Mouse (Mus musculus): ENCODE data around the gene Mrpl33. TPM values are rescaled to one million over a fixed set of nuclear protein-coding genes. Genes with fewer than 3 reads are reported as not detected.

Gene Mrpl33
- polyA plus RNA-seq, 1 experiment, result 81.9 TPM

GRCm38 (mm10) chr5:31644847-31645246 lies 48.1 kb downstream of the Mrpl33 start:
- no peak for TF ChIP-seq CTCF (IDR thresholded peaks at IDR 0.05; ENCODE audit: borderline replicate concordance, insufficient read depth, low read depth, low read length)
- no peak for TF ChIP-seq POLR2A (IDR thresholded peaks at IDR 0.05; ENCODE audit: borderline replicate concordance, insufficient read depth, low read length)
- no peak overlapping the region for H3K27ac ChIP-seq (ENCODE audit: insufficient read depth, low read length)
- H3K4me1 ChIP-seq (ENCODE audit: control insufficient read depth, insufficient read depth, low read length), result no peaks in the 10 kb centered on the region
- no peak overlapping the region for H3K4me3 ChIP-seq (replicated peaks; ENCODE audit: insufficient read depth, low read depth, low read length)
- H3K27me3 ChIP-seq (ENCODE audit: control insufficient read depth, insufficient read depth, low read length), result no peaks in the 10 kb centered on the region
- no peak for DNase-seq
- 91% methylated on average over 6 of the region's 6 CpGs for WGBS

- TF ChIP-seq CTCF (IDR thresholded peaks at IDR 0.05; ENCODE audit: borderline replicate concordance, insufficient read depth, low read depth, low read length) (no peak), POLR2A (IDR thresholded peaks at IDR 0.05; ENCODE audit: borderline replicate concordance, insufficient read depth, low read length) (no peak)
- DNase-seq, result no peak
- WGBS, result 88% methylated on average over 6 of the region's 6 CpGs
- no peak overlapping the region for H3K27ac ChIP-seq (ENCODE audit: insufficient read depth, low read length)
- no peaks in the 10 kb centered on the region for H3K27me3 ChIP-seq (ENCODE audit: control insufficient read depth, insufficient read depth, low read length)
- no peak overlapping the region for H3K4me3 ChIP-seq (replicated peaks; ENCODE audit: insufficient read depth, low read depth, low read length)
- no peaks in the 10 kb centered on the region for H3K4me1 ChIP-seq (ENCODE audit: control insufficient read depth, insufficient read depth, low read length)
Observed at GRCm38 (mm10) chr5:31645798-31646197, 49.1 kb downstream of the Mrpl33 start.

GRCm38 (mm10) chr5:31646574-31646973 lies 49.8 kb downstream of the Mrpl33 start:
- 87% methylated on average over 6 of the region's 6 CpGs for WGBS
- no peak overlapping the region for H3K4me3 ChIP-seq (replicated peaks; ENCODE audit: insufficient read depth, low read depth, low read length)
- no peak for DNase-seq
- no peaks in the 10 kb centered on the region for H3K4me1 ChIP-seq (ENCODE audit: control insufficient read depth, insufficient read depth, low read length)
- TF ChIP-seq CTCF (IDR thresholded peaks at IDR 0.05; ENCODE audit: borderline replicate concordance, insufficient read depth, low read depth, low read length) (no peak), POLR2A (IDR thresholded peaks at IDR 0.05; ENCODE audit: borderline replicate concordance, insufficient read depth, low read length) (no peak)
- H3K27me3 ChIP-seq (ENCODE audit: control insufficient read depth, insufficient read depth, low read length), result no peaks in the 10 kb centered on the region
- H3K27ac ChIP-seq (ENCODE audit: insufficient read depth, low read length), result no peak overlapping the region

- Histone ChIP-seq H3K4me3 (replicated peaks; ENCODE audit: insufficient read depth, low read depth, low read length) (no peak overlapping the region), H3K4me1 (ENCODE audit: control insufficient read depth, insufficient read depth, low read length) (no peaks in the 10 kb centered on the region), H3K27me3 (ENCODE audit: control insufficient read depth, insufficient read depth, low read length) (no peaks in the 10 kb centered on the region), H3K27ac (ENCODE audit: insufficient read depth, low read length) (no peak overlapping the region)
- TF ChIP-seq POLR2A (IDR thresholded peaks at IDR 0.05; ENCODE audit: borderline replicate concordance, insufficient read depth, low read length), result no peak
- TF ChIP-seq CTCF (IDR thresholded peaks at IDR 0.05; ENCODE audit: borderline replicate concordance, insufficient read depth, low read depth, low read length), result no peak
- DNase-seq, result no peak
- 83% methylated on average over 2 of the region's 2 CpGs for WGBS
Observed at GRCm38 (mm10) chr5:31647327-31647726, 50.6 kb downstream of the Mrpl33 start.

GRCm38 (mm10) chr5:31650518-31651288 lies 54.0 kb downstream of the Mrpl33 start:
- TF ChIP-seq POLR2A (IDR thresholded peaks at IDR 0.05; ENCODE audit: borderline replicate concordance, insufficient read depth, low read length) (no peak), CTCF (IDR thresholded peaks at IDR 0.05; ENCODE audit: borderline replicate concordance, insufficient read depth, low read depth, low read length) (no peak)
- DNase-seq, result no peak
- Histone ChIP-seq H3K4me1 (ENCODE audit: control insufficient read depth, insufficient read depth, low read length) (no peaks in the 10 kb centered on the region), H3K27me3 (ENCODE audit: control insufficient read depth, insufficient read depth, low read length) (no peaks in the 10 kb centered on the region), H3K4me3 (replicated peaks; ENCODE audit: insufficient read depth, low read depth, low read length) (no peak overlapping the region), H3K27ac (ENCODE audit: insufficient read depth, low read length) (no peak overlapping the region)
- WGBS, result 97% methylated on average over 2 of the region's 2 CpGs

- Histone ChIP-seq H3K4me3 (replicated peaks; ENCODE audit: insufficient read depth, low read depth, low read length) (no peak overlapping the region), H3K27ac (ENCODE audit: insufficient read depth, low read length) (no peak overlapping the region), H3K4me1 (ENCODE audit: control insufficient read depth, insufficient read depth, low read length) (no peaks in the 10 kb centered on the region), H3K27me3 (ENCODE audit: control insufficient read depth, insufficient read depth, low read length) (no peaks in the 10 kb centered on the region)
- TF ChIP-seq CTCF (IDR thresholded peaks at IDR 0.05; ENCODE audit: borderline replicate concordance, insufficient read depth, low read depth, low read length) (no peak), POLR2A (IDR thresholded peaks at IDR 0.05; ENCODE audit: borderline replicate concordance, insufficient read depth, low read length) (no peak)
- WGBS, result 96% methylated on average over 1 of the region's 1 CpGs
- no peak for DNase-seq
Observed at GRCm38 (mm10) chr5:31655688-31656190, 59.0 kb downstream of the Mrpl33 start.

GRCm38 (mm10) chr5:31666176-31666575 lies 69.4 kb downstream of the Mrpl33 start:
- no peak for TF ChIP-seq CTCF (IDR thresholded peaks at IDR 0.05; ENCODE audit: borderline replicate concordance, insufficient read depth, low read depth, low read length)
- no peak for TF ChIP-seq POLR2A (IDR thresholded peaks at IDR 0.05; ENCODE audit: borderline replicate concordance, insufficient read depth, low read length)
- WGBS, result 4% methylated on average over 1 of the region's 1 CpGs
- Histone ChIP-seq H3K27me3 (ENCODE audit: control insufficient read depth, insufficient read depth, low read length) (no peaks in the 10 kb centered on the region), H3K4me3 (replicated peaks; ENCODE audit: insufficient read depth, low read depth, low read length) (no peak overlapping the region), H3K27ac (ENCODE audit: insufficient read depth, low read length) (no peak overlapping the region), H3K4me1 (ENCODE audit: control insufficient read depth, insufficient read depth, low read length) (no peaks in the 10 kb centered on the region)
- no peak for DNase-seq

GRCm38 (mm10) chr5:31668325-31668968 lies 71.7 kb downstream of the Mrpl33 start:
- Histone ChIP-seq H3K27ac (ENCODE audit: insufficient read depth, low read length) (no peak overlapping the region), H3K4me1 (ENCODE audit: control insufficient read depth, insufficient read depth, low read length) (no peaks in the 10 kb centered on the region), H3K4me3 (replicated peaks; ENCODE audit: insufficient read depth, low read depth, low read length) (no peak overlapping the region), H3K27me3 (ENCODE audit: control insufficient read depth, insufficient read depth, low read length) (no peaks in the 10 kb centered on the region)
- WGBS, result 43% methylated on average over 13 of the region's 13 CpGs
- TF ChIP-seq CTCF (IDR thresholded peaks at IDR 0.05; ENCODE audit: borderline replicate concordance, insufficient read depth, low read depth, low read length), result no peak
- TF ChIP-seq POLR2A (IDR thresholded peaks at IDR 0.05; ENCODE audit: borderline replicate concordance, insufficient read depth, low read length), result no peak
- DNase-seq, result no peak
